ENCODE assay signal across 9 mouse cellular contexts in genomic region chr13:12200372-12200771, GRCm38 (mm10). TPM values are rescaled to one million over a fixed set of nuclear protein-coding genes. Genes with fewer than 3 reads are reported as not detected.
A peak's percentile ranks its signal among the peaks of the same experiment; 100 is the strongest.
DNase-seq lines count a peak whose midpoint lies in the region; ATAC-seq lines count a peak whose summit lies in the region.
"Had no signal": no experiment of that assay in that cellular context is flagged by ENCODE, and none has a peak within 500 bp of the region (broad histone marks: within the 10 kb centered on the region; RNA-seq: fewer than 3 reads in every experiment).

No protein-coding gene starts in this region.

- 86% methylated on average over 5 of the region's 5 CpGs for WGBS in hindbrain, embryonic 13.5 days

- no peak overlapping the region for H3K4me2 ChIP-seq in hindbrain, embryonic 13.5 days
- H3K4me2 ChIP-seq: liver, embryonic 11.5 days had no signal

- H3K4me1 ChIP-seq in hindbrain, embryonic 13.5 days (replicated peaks), result no peaks in the 10 kb centered on the region

- ATAC-seq in hindbrain, embryonic 13.5 days (ENCODE audit: low FRiP score), result no peak

- no peaks in the 10 kb centered on the region for H3K9me3 ChIP-seq in hindbrain, embryonic 13.5 days

- no peak overlapping the region for H3K9ac ChIP-seq in hindbrain, embryonic 13.5 days

- no peak overlapping the region for H3K27ac ChIP-seq in hindbrain, embryonic 13.5 days

- peaks cover 38% of the 10 kb centered on the region for H3K36me3 ChIP-seq in hindbrain, embryonic 13.5 days

- intact Hi-C loops in gastrocnemius, postnatal 14 days (cut with DNase I; ENCODE audit: low total_unique reads), result no loop called here
- intact Hi-C loops in heart, postnatal 36 days (cut with DNase I), result no loop called here

- DNase-seq in gastrocnemius, postnatal 14 days, result peak; percentile 17
- DNase-seq in gastrocnemius, adult 8-10 months (ENCODE audit: low spot score in 2 of 2), result no peak
- DNase-seq in R1 (ENCODE audit: low read depth, low spot score), result peak; percentile 58
- DNase-seq in cerebellum, postnatal 14 days, result peak; percentile 40 to 56
- DNase-seq in heart, postnatal 36 days, result peak; percentile 38 to 48
- no peak for DNase-seq in embryo, embryonic 10 days (ENCODE audit: low spot score)
- DNase-seq: lung, postnatal 14 days had no signal

- no peaks in the 10 kb centered on the region for H3K27me3 ChIP-seq in hindbrain, embryonic 13.5 days

- H3K4me3 ChIP-seq in hindbrain, embryonic 13.5 days, result no peak overlapping the region

RNA-seq across cellular contexts. Expression of gene Mtr, which starts 57.5 kb away (rescaled TPM):
- 10 to 100 TPM; 18.1 TPM for total RNA-seq in gastrocnemius, postnatal 14 days (2021)
- 10 to 100 TPM; 13.0 to 19.2 (median 17.3) TPM for total RNA-seq in gastrocnemius, adult 8-10 months (2022)
- total RNA-seq in heart, postnatal 36 days (2021), result 100 to 1,000 TPM in 1 of 2 experiments, 10 to 100 TPM in 1; 59.9 to 102 TPM
- 5.0 and 5.5 TPM in 2 replicates for polyA plus RNA-seq in hindbrain, embryonic 13.5 days (2015; fragmentation: Nextera tagmentation; extraction: Ambion mirVana)

Comparison
In these comparisons a context has a peak if more than half of its experiments do, and no peak if none do; other contexts are left out.
1. DNase-seq: peak in gastrocnemius, postnatal 14 days (single experiment), R1 (single experiment), cerebellum, postnatal 14 days (2 of 2) and heart, postnatal 36 days (2 of 2); none in gastrocnemius, adult 8-10 months (0 of 2) and embryo, embryonic 10 days (single experiment).